Mouse (Mus musculus) hindbrain, embryonic 12.5 days (tissue): Measurements from ENCODE around the gene Gm28047. TPM values are rescaled to one million over a fixed set of nuclear protein-coding genes. Genes with fewer than 3 reads are reported as not detected.
"Not testable (repeated sequence)": the region's sequence is repeated elsewhere in the genome, so short reads cannot be mapped to it uniquely, and the experiment has no call there.

Experiments used
- ATAC-seq: fragments of 200-750 bp; cut with Nextera tagmentation; 2 replicates; pipeline ENCODE4 v1.8.0; 2017; ENCODE audit warnings: moderate TSS enrichment; ENCODE audit not compliant: low FRiP score
- H3K27ac ChIP-seq: fragments of 300-500 bp; sonication (generic); 2 replicates; pipeline ENCODE4 v1.5.1; 2016; ENCODE audit warnings: mild to moderate bottlenecking
- H3K27me3 ChIP-seq: fragments of 300-500 bp; sonication (generic); 2 replicates; pipeline ENCODE4 v1.6.1; 2016; ENCODE audit warnings: mild to moderate bottlenecking
- H3K36me3 ChIP-seq: fragments of 300-500 bp; sonication (generic); 2 replicates; pipeline ENCODE4 v1.6.1; 2016; ENCODE audit warnings: mild to moderate bottlenecking
- H3K4me1 ChIP-seq: fragments of 300-500 bp; sonication (generic); 2 replicates; pipeline ENCODE4 v1.6.1; 2016
- H3K4me2 ChIP-seq: fragments of 300-500 bp; sonication (generic); replicated peaks from 2 replicates; pipeline ENCODE4 v1.6.1; 2016; ENCODE audit warnings: mild to moderate bottlenecking
- H3K4me3 ChIP-seq: fragments of 300-500 bp; sonication (generic); 2 replicates; pipeline ENCODE4 v1.5.1; 2016; ENCODE audit warnings: mild to moderate bottlenecking
- H3K9ac ChIP-seq: fragments of 300-500 bp; sonication (generic); 2 replicates; pipeline ENCODE4 v1.6.1; 2016; ENCODE audit warnings: mild to moderate bottlenecking, moderate library complexity
- H3K9me3 ChIP-seq: fragments of 300-500 bp; sonication (generic); replicated peaks from 2 replicates; pipeline ENCODE4 v1.6.1; 2016; ENCODE audit warnings: mild to moderate bottlenecking
- WGBS: fragments of 180-500 bp; shearing (Covaris S2); methylation state at CpG from one replicate; pipeline ENCODE4 v1.1.7; 2016; 5-methylcytosine and 5-hydroxymethylcytosine counted together
- polyA plus RNA-seq: library from polyadenylated mRNA; unstranded; fragments of >200 nt; fragmentation: Nextera tagmentation; extraction: Ambion mirVana; gene quantifications from 2 replicates; pipeline ENCODE4 v1.2.1, GENCODE M21; 2016

Gm28047 gene
- polyA plus RNA-seq, 1 experiment from 2014 or later, result not detected

GRCm38 (mm10) chr15:102656658-102657057 is 31.8 kb upstream of the Gm28047 start:
- ATAC-seq, result no peak
- H3K27ac ChIP-seq, result peak overlapping the region; percentile 81
- H3K9ac ChIP-seq, result no peak overlapping the region
- H3K4me2 ChIP-seq, result no peak overlapping the region
- no peak overlapping the region for H3K4me3 ChIP-seq
- H3K4me1 ChIP-seq, result peaks cover 8% of the 10 kb centered on the region; the same call in 1 of the 2 replicates
- H3K27me3 ChIP-seq, result no peaks in the 10 kb centered on the region
- H3K36me3 ChIP-seq, result 0 out of 2 replicates have a peak, but pooled peaks cover 5% of the 10 kb centered on the region
- 12% methylated on average over 4 of the region's 4 CpGs for WGBS
- H3K9me3 ChIP-seq, result no peaks in the 10 kb centered on the region

DNA sequence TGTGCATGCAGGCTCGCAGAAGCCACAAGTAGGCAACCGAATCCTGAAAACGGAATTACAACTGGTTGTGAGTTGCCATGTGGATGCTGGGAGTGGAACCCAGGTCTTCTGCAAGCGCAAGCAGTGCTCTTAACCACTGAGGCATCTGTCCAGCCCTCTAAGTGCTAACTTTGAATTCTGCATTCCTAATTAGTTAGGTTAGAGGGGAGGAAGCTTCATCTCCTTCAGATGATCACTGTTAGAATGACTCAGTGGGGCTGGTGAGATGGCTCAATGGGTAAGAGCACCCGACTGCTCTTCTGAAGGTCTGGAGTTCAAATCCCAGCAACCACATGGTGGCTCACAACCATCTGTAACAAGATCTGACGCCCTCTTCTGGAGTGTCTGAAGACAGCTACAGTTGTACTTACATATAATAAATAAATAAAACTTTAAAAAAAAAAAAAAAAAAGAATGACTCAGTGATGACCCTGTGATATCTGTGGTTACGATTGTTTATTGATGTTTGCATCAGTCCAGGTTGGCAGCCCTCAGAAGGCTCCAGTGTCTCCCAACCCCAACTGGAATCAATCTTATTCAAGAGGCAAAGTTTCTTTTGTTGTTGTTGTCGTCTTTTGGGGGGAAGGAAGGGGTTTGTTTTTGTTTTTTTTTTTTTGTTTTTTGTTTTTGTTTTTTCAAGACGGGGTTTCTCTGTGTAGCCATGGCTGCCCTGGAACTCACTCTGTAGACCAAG is 27.2 kb upstream of the Gm28047 start:
- not testable (repeated sequence) for H3K4me2 ChIP-seq, H3K9ac ChIP-seq, ATAC-seq, H3K27ac ChIP-seq, H3K27me3 ChIP-seq, H3K4me3 ChIP-seq, H3K9me3 ChIP-seq, H3K36me3 ChIP-seq, H3K4me1 ChIP-seq
- WGBS, result 86% methylated on average over 9 of the region's 9 CpGs

DNA sequence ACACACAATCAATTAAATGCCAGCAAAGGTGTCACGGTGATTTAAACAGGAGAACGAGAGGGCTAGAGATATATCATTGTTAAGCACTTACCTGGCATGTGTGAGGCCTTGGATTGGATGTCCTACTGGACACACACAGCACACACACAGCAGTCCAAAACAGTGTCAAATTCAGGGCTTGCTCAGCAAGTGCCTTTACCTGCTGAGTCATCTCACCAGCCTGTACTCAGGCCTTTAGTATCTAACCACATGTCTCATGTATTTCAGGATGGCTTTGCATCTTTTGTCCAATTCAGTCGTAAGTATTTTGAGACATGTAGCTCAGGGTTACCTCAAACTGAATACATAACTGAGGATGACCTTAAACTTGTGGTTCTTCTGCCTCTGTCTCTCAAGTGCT is 26.2 kb upstream of the Gm28047 start:
- Histone ChIP-seq H3K27ac (no peak overlapping the region), H3K9ac (no peak overlapping the region), H3K4me1 (0 out of 2 replicates have a peak, but pooled peaks cover 3% of the 10 kb centered on the region), H3K4me3 (no peak overlapping the region), H3K27me3 (no peaks in the 10 kb centered on the region), H3K4me2 (no peak overlapping the region), H3K36me3 (no peaks in the 10 kb centered on the region), H3K9me3 (no peaks in the 10 kb centered on the region)
- ATAC-seq, result no peak
- WGBS, result 83% methylated on average over 3 of the region's 3 CpGs

GRCm38 (mm10) chr15:102635817-102636216 is 10.9 kb upstream of the Gm28047 start:
- 82% methylated on average over 3 of the region's 3 CpGs for WGBS

GRCm38 (mm10) chr15:102634684-102635083 is 9.8 kb upstream of the Gm28047 start:
- Histone ChIP-seq H3K4me3 (no peak overlapping the region), H3K4me1 (no peaks in the 10 kb centered on the region), H3K9ac (no peak overlapping the region), H3K27me3 (no peaks in the 10 kb centered on the region), H3K27ac (no peak overlapping the region), H3K4me2 (no peak overlapping the region), H3K36me3 (no peaks in the 10 kb centered on the region), H3K9me3 (0 out of 2 replicates have a peak, but pooled peaks cover 4% of the 10 kb centered on the region)
- no peak for ATAC-seq
- 95% methylated on average over 8 of the region's 8 CpGs for WGBS

More at GRCm38 (mm10) chr15:102635817-102636216, 10.9 kb upstream of the Gm28047 start:
- no peak overlapping the region for H3K9ac ChIP-seq
- no peaks in the 10 kb centered on the region for H3K27me3 ChIP-seq
- no peak overlapping the region for H3K4me2 ChIP-seq
- H3K9me3 ChIP-seq, result 0 out of 2 replicates have a peak, but pooled peaks cover 4% of the 10 kb centered on the region
- ATAC-seq, result no peak
- no peaks in the 10 kb centered on the region for H3K36me3 ChIP-seq
- H3K4me3 ChIP-seq, result no peak overlapping the region
- H3K4me1 ChIP-seq, result no peaks in the 10 kb centered on the region
- no peak overlapping the region for H3K27ac ChIP-seq

DNA sequence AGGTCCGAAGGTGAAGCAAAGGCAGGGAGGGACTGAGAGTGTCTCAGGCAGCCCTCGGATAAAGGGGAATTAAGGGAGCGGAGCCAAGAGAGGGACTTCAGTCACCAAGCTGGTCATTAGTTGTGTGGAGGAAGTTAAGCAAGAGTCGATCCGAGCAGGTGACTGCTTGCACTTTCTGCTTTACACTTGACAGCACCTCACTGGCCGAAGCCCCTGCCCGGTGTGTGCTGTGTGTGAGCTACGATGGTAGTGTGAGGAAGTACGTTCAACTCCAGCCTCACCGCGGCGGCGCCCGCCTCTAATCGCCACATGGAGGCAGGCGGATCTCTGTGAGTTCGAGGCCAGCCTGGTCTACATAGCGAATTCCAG is 804 bp upstream of the Gm28047 start:
- Histone ChIP-seq H3K9me3 (no peaks in the 10 kb centered on the region), H3K4me3 (peak overlapping the region; percentile 61), H3K9ac (peak overlapping the region; percentile 74), H3K4me1 (peaks cover 15% of the 10 kb centered on the region), H3K4me2 (peak overlapping the region; percentile 87), H3K27me3 (no peaks in the 10 kb centered on the region), H3K36me3 (no peaks in the 10 kb centered on the region), H3K27ac (peak overlapping the region; percentile 96)
- 2% methylated on average over 18 of the region's 18 CpGs for WGBS
- ATAC-seq, result peak; percentile 17; the same call in 1 of the 2 replicates

DNA sequence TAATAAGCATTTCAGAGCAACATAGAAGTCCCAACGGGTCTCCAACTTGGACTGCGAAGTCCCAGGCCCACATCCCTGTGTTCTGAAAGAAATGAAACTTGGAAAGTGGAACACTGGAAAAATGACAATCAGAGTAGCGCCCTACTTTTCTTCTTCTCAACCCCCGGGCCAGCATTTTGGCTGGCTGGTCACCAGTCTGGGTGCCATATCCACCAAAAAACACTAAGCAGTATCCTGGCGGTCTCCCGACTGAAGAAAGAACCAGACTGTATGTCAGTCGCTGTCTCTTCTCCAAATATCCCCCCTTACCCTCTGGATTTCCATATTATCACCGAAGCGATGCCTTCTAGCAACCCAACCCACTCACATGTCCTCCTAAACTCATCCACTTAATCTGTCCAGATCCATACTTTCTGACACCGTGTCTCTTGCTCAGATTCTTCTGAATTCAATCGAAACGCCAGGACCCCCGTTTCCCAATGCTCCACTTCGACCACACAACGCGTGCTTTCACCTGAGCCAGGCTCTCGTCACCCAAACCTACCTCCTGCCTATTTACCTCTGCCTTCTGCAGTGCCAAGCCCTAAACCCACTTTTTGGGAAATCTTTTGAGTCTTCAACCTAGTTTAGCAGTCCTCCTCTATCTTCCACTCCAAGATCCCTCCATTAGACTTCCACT is 437 bp downstream of the Gm28047 start:
- Histone ChIP-seq H3K4me2 (peak overlapping the region; percentile 87), H3K27me3 (no peaks in the 10 kb centered on the region), H3K27ac (peak overlapping the region; percentile 96; the same call in 1 of the 2 replicates), H3K9ac (peak overlapping the region; percentile 74), H3K9me3 (no peaks in the 10 kb centered on the region), H3K4me3 (peak overlapping the region; percentile 61), H3K36me3 (no peaks in the 10 kb centered on the region), H3K4me1 (peaks cover 15% of the 10 kb centered on the region)
- ATAC-seq, result no peak; the same call in 1 of the 2 replicates
- WGBS, result 7% methylated on average over 17 of the region's 17 CpGs

DNA sequence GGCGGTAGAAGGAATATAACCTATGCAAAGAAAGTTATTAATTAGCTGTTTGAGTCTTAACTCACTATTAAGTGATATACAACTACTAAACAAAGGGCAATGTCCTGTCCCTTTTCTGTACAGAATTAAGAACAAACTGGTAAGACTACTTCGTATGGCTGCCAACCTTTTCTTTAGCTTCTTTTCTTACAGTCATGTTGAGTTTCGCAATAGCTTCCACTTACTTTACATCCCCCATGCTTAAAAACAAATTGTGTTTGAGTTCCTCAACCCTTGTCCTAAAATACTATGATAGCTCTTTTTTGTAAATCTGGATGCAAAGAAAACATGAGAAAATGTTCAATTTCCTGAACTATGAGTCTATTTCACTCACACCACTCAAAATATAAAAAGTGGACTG is 1.7 kb downstream of the Gm28047 start:
- Histone ChIP-seq H3K27me3 (no peaks in the 10 kb centered on the region), H3K4me3 (no peak overlapping the region), H3K27ac (no peak overlapping the region), H3K4me2 (peak overlapping the region; percentile 21; the same call in 1 of the 2 replicates), H3K9ac (no peak overlapping the region), H3K9me3 (no peaks in the 10 kb centered on the region), H3K36me3 (no peaks in the 10 kb centered on the region), H3K4me1 (peaks cover 15% of the 10 kb centered on the region)
- WGBS, result 87% methylated on average over 3 of the region's 3 CpGs
- no peak for ATAC-seq

DNA sequence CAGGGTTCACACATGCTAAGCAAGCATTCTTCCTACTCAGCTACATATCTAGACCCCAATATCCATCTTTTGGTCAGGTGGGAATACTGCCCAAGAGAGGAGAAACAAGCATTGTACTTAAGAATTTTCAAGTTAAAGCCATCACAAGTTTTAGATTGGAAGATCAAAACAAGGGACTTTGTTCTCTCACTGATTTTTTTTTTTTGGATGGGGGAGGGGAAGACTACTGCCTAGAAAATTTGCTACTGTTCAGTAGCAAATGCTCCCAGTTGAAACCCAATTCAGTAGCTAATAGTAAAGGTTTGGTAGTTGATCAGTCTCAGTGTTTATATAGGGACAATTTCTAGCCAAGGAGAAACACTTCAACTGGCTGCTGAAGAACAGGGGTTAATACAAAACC is 2.3 kb downstream of the Gm28047 start:
- Histone ChIP-seq H3K4me3 (no peak overlapping the region), H3K9me3 (no peaks in the 10 kb centered on the region), H3K27me3 (no peaks in the 10 kb centered on the region), H3K4me2 (no peak overlapping the region), H3K27ac (no peak overlapping the region), H3K4me1 (peaks cover 15% of the 10 kb centered on the region), H3K36me3 (no peaks in the 10 kb centered on the region), H3K9ac (no peak overlapping the region)
- ATAC-seq, result no peak

- H3K4me1 ChIP-seq, result peaks cover 12% of the 10 kb centered on the region
- 97% methylated on average over 1 of the region's 1 CpGs for WGBS
Measured at GRCm38 (mm10) chr15:102620765-102621164, 4.1 kb downstream of the Gm28047 start.

GRCm38 (mm10) chr15:102619486-102619885 is 5.4 kb downstream of the Gm28047 start:
- ATAC-seq, result no peak
- Histone ChIP-seq H3K27ac (no peak overlapping the region), H3K27me3 (no peaks in the 10 kb centered on the region), H3K9ac (no peak overlapping the region), H3K36me3 (no peaks in the 10 kb centered on the region), H3K4me2 (no peak overlapping the region), H3K9me3 (no peaks in the 10 kb centered on the region), H3K4me3 (no peak overlapping the region), H3K4me1 (peaks cover 9% of the 10 kb centered on the region)
- WGBS, result 90% methylated on average over 5 of the region's 5 CpGs

More at GRCm38 (mm10) chr15:102620765-102621164, 4.1 kb downstream of the Gm28047 start:
- no peak overlapping the region for H3K9ac ChIP-seq
- no peak for ATAC-seq
- H3K36me3 ChIP-seq, result no peaks in the 10 kb centered on the region
- H3K27me3 ChIP-seq, result no peaks in the 10 kb centered on the region
- no peak overlapping the region for H3K4me2 ChIP-seq
- H3K9me3 ChIP-seq, result no peaks in the 10 kb centered on the region
- no peak overlapping the region for H3K27ac ChIP-seq
- H3K4me3 ChIP-seq, result no peak overlapping the region

DNA sequence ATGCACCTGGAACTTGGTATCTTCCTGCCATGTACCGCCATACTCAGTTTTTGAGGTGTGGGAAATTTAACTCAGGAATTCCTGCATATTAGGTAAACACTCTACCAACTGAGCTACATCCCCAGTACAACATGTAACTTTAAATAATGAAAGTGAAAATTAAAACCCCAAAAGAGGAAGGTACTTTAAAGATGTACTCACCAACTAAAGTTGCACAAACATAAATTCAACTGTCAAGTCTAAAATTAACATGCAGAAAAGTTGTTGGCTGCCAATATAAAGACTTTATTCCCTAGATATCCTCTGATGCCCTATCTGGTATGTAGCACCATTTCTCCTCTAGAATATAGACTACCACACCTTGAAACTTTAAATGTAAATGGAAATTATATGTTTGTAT is 7.2 kb downstream of the Gm28047 start:
- ATAC-seq, result no peak
- no peak overlapping the region for H3K4me3 ChIP-seq
- H3K27me3 ChIP-seq, result no peaks in the 10 kb centered on the region
- H3K4me1 ChIP-seq, result no peaks in the 10 kb centered on the region
- no peaks in the 10 kb centered on the region for H3K9me3 ChIP-seq
- H3K4me2 ChIP-seq, result no peak overlapping the region
- H3K27ac ChIP-seq, result no peak overlapping the region
- no peaks in the 10 kb centered on the region for H3K36me3 ChIP-seq
- WGBS, result 92% methylated on average over 1 of the region's 1 CpGs
- no peak overlapping the region for H3K9ac ChIP-seq
